Mouse (Mus musculus) embryonic fibroblast, embryonic 13.5 days (primary cell): ENCODE measurements around the gene Six2. TPM values are rescaled to one million over a fixed set of nuclear protein-coding genes. Genes with fewer than 3 reads are reported as not detected.

Source experiments
- H3K27ac ChIP-seq: 2 replicates; pipeline ENCODE4 v1.5.1; 2012; ENCODE audit warnings: low read length, control low read depth, inconsistent platforms; ENCODE audit not compliant: insufficient read depth
- H3K4me1 ChIP-seq: 2 replicates; pipeline ENCODE4 v1.6.1; 2011; ENCODE audit warnings: low read length; ENCODE audit not compliant: control insufficient read depth, insufficient read depth
- H3K4me3 ChIP-seq: 2 replicates; pipeline ENCODE4 v1.5.1; 2011; ENCODE audit warnings: mild to moderate bottlenecking, control low read depth, low read length; ENCODE audit not compliant: insufficient read depth
- CTCF ChIP-seq: IDR thresholded peaks from 2 replicates; pipeline ENCODE4 v1.5.1; 2011; ENCODE audit warnings: mild to moderate bottlenecking, control low read depth, low read length, moderate library complexity, borderline replicate concordance; ENCODE audit not compliant: insufficient read depth
- POLR2A ChIP-seq: IDR thresholded peaks from 2 replicates; pipeline ENCODE4 v1.6.1; 2011; ENCODE audit warnings: low read depth, mild to moderate bottlenecking, control low read depth, low read length, moderate library complexity
- polyA plus RNA-seq: library from polyadenylated mRNA; stranded (reverse); fragments of >200 nt; gene quantifications from 2 replicates; pipeline ENCODE4 v1.2.4, GENCODE M21; 2011; ENCODE audit warnings: low read depth; ENCODE audit not compliant: missing spikeins, insufficient read length

The Six2 gene
- polyA plus RNA-seq, 1 experiment = 8.9 TPM

GRCm38 (mm10) chr17:85714370-85714769 lies 26.3 kb upstream of the Six2 start:
- TF ChIP-seq CTCF (no peak), POLR2A (no peak)
- Histone ChIP-seq H3K27ac (no peak overlapping the region), H3K4me1 (no peaks in the 10 kb centered on the region), H3K4me3 (no peak overlapping the region)

GRCm38 (mm10) chr17:85712874-85713273 lies 24.8 kb upstream of the Six2 start:
- H3K4me1 ChIP-seq = no peaks in the 10 kb centered on the region
- no peak for TF ChIP-seq POLR2A
- TF ChIP-seq CTCF = no peak
- no peak overlapping the region for H3K27ac ChIP-seq

GRCm38 (mm10) chr17:85704369-85705260 lies 16.5 kb upstream of the Six2 start:
- TF ChIP-seq CTCF = no peak
- no peak for TF ChIP-seq POLR2A
- peaks cover 6% of the 10 kb centered on the region for H3K4me1 ChIP-seq
- H3K4me3 ChIP-seq = no peak overlapping the region
- H3K27ac ChIP-seq = no peak overlapping the region

More at GRCm38 (mm10) chr17:85712874-85713273, 24.8 kb upstream of the Six2 start:
- no peak overlapping the region for H3K4me3 ChIP-seq

GRCm38 (mm10) chr17:85700028-85700427 lies 12.0 kb upstream of the Six2 start:
- H3K4me1 ChIP-seq = peaks cover 5% of the 10 kb centered on the region
- H3K27ac ChIP-seq = no peak overlapping the region
- TF ChIP-seq CTCF = no peak
- TF ChIP-seq POLR2A = no peak
- no peak overlapping the region for H3K4me3 ChIP-seq

- TF ChIP-seq POLR2A (no peak), CTCF (no peak)
- no peak overlapping the region for H3K27ac ChIP-seq
- no peak overlapping the region for H3K4me3 ChIP-seq
- no peaks in the 10 kb centered on the region for H3K4me1 ChIP-seq
Observed at GRCm38 (mm10) chr17:85698643-85699042, 10.6 kb upstream of the Six2 start.

GRCm38 (mm10) chr17:85697976-85698375 lies 9.9 kb upstream of the Six2 start:
- TF ChIP-seq CTCF (no peak), POLR2A (no peak)
- Histone ChIP-seq H3K4me3 (no peak overlapping the region), H3K4me1 (no peaks in the 10 kb centered on the region), H3K27ac (no peak overlapping the region)

GRCm38 (mm10) chr17:85694499-85694898 lies 6.4 kb upstream of the Six2 start:
- no peak overlapping the region for H3K4me3 ChIP-seq
- no peak overlapping the region for H3K27ac ChIP-seq
- TF ChIP-seq POLR2A (no peak), CTCF (no peak)
- H3K4me1 ChIP-seq = no peaks in the 10 kb centered on the region; the same call in 1 of the 2 replicates

GRCm38 (mm10) chr17:85693101-85693500 lies 5.0 kb upstream of the Six2 start:
- TF ChIP-seq CTCF = no peak
- TF ChIP-seq POLR2A = no peak
- Histone ChIP-seq H3K27ac (no peak overlapping the region), H3K4me3 (no peak overlapping the region), H3K4me1 (no peaks in the 10 kb centered on the region; the same call in 1 of the 2 replicates)

- no peak overlapping the region for H3K4me3 ChIP-seq
Observed at GRCm38 (mm10) chr17:85692594-85692993, 4.5 kb upstream of the Six2 start.

GRCm38 (mm10) chr17:85691701-85692536 lies 3.8 kb upstream of the Six2 start:
- no peak overlapping the region for H3K4me3 ChIP-seq
- H3K4me1 ChIP-seq = no peaks in the 10 kb centered on the region; the same call in 1 of the 2 replicates
- no peak overlapping the region for H3K27ac ChIP-seq
- no peak for TF ChIP-seq CTCF
- TF ChIP-seq POLR2A = no peak

More at GRCm38 (mm10) chr17:85692594-85692993, 4.5 kb upstream of the Six2 start:
- no peaks in the 10 kb centered on the region; the same call in 1 of the 2 replicates for H3K4me1 ChIP-seq
- H3K27ac ChIP-seq = no peak overlapping the region
- TF ChIP-seq POLR2A (no peak), CTCF (no peak)

GRCm38 (mm10) chr17:85690969-85691335 lies 2.9 kb upstream of the Six2 start:
- H3K27ac ChIP-seq = no peak overlapping the region
- H3K4me3 ChIP-seq = no peak overlapping the region
- TF ChIP-seq POLR2A = no peak
- no peak for TF ChIP-seq CTCF
- H3K4me1 ChIP-seq = no peaks in the 10 kb centered on the region; the same call in 1 of the 2 replicates
